Mouse (Mus musculus) CH12.LX (cell line): Measurements from ENCODE around the gene Gpr68. TPM values are rescaled to one million over a fixed set of nuclear protein-coding genes. Genes with fewer than 3 reads are reported as not detected.

Experiments used
- DNase-seq: peaks from one replicate; pipeline ENCODE4 v3.0.0-alpha.2; 2013; ENCODE audit errors: extremely low read depth
- H3K27ac ChIP-seq: 2 replicates; pipeline ENCODE4 v1.5.1; 2012; ENCODE audit warnings: low read depth, mild to moderate bottlenecking, control low read depth, moderate library complexity; ENCODE audit not compliant: insufficient read depth
- H3K27me3 ChIP-seq: replicated peaks from 2 replicates; pipeline ENCODE3; 2012; ENCODE audit warnings: inconsistent platforms
- H3K36me3 ChIP-seq, 2 experiments: replicated peaks in 1 of 2; 2 replicates each; pipeline versions ENCODE3 to v1.6.1; 2012; ENCODE audit warnings: inconsistent platforms in 1 of 2, low read length in 1 of 2, mild to moderate bottlenecking in 1 of 2, mixed read lengths in 1 of 2, moderate library complexity in 1 of 2; ENCODE audit not compliant: control insufficient read depth in 1 of 2, insufficient read depth in 1 of 2
- H3K4me1 ChIP-seq, 2 experiments: 2 replicates each; pipeline ENCODE4 v1.6.1; 2012; ENCODE audit warnings: inconsistent platforms in 1 of 2, moderate library complexity in 1 of 2; ENCODE audit not compliant: insufficient read depth in 2 of 2, control insufficient read depth in 1 of 2
- H3K4me2 ChIP-seq: 2 replicates; pipeline ENCODE4 v1.6.1; 2012; ENCODE audit warnings: low read depth, mild to moderate bottlenecking, control low read depth; ENCODE audit not compliant: poor library complexity, insufficient read depth, severe bottlenecking
- H3K4me3 ChIP-seq, 3 experiments: fragments of 150-350 bp in 1 of 3; sonication (generic) in 1 of 3; replicated peaks in 1 of 3; 2 replicates each; pipeline versions ENCODE3 to v1.5.1; 2011 to 2012; ENCODE audit warnings: low read depth in 2 of 3, low read length in 2 of 3, mild to moderate bottlenecking in 2 of 3, moderate library complexity in 2 of 3, control low read depth in 1 of 3, improper control_type of control experiment in 1 of 3, inconsistent platforms in 1 of 3, mixed read lengths in 1 of 3; ENCODE audit not compliant: poor library complexity in 1 of 3
- H3K79me2 ChIP-seq: replicated peaks from 2 replicates; pipeline ENCODE4 v1.6.1; 2012; ENCODE audit warnings: mild to moderate bottlenecking, moderate library complexity; ENCODE audit not compliant: control insufficient read depth, poor library complexity, insufficient read depth, severe bottlenecking; ENCODE audit errors: extremely low read depth
- H3K9ac ChIP-seq: 2 replicates; pipeline ENCODE4 v1.6.1; 2012; ENCODE audit warnings: low read depth, mild to moderate bottlenecking, control low read depth, moderate library complexity; ENCODE audit not compliant: insufficient read depth
- H3K9me3 ChIP-seq: replicated peaks from 2 replicates; pipeline ENCODE3; 2012; ENCODE audit warnings: low read length, inconsistent platforms, mixed read lengths
- BHLHE40 ChIP-seq: IDR thresholded peaks from 2 replicates; pipeline ENCODE4 v1.6.1; 2011; ENCODE audit warnings: mild to moderate bottlenecking, low read depth, low read length, improper control_type of control experiment
- CHD1 ChIP-seq: IDR thresholded peaks from 2 replicates; pipeline ENCODE4 v1.6.1; 2012; ENCODE audit warnings: low read depth, low read length, improper control_type of control experiment, inconsistent platforms
- CHD2 ChIP-seq: IDR thresholded peaks from 2 replicates; pipeline ENCODE4 v1.6.1; 2011; ENCODE audit warnings: low read length, improper control_type of control experiment
- CTCF ChIP-seq, 2 experiments: IDR thresholded peaks in 1 of 2; conservative IDR thresholded peaks in 1 of 2; 2 replicates each; pipeline ENCODE4 v1.5.1; 2011 to 2012; ENCODE audit warnings: low read depth in 2 of 2, low read length in 2 of 2, improper control_type of control experiment in 1 of 2, inconsistent platforms in 1 of 2, mild to moderate bottlenecking in 1 of 2, moderate library complexity in 1 of 2
- E2F4 ChIP-seq: IDR thresholded peaks from 2 replicates; pipeline ENCODE4 v1.6.1; 2011; ENCODE audit warnings: low read depth, low read length, improper control_type of control experiment; ENCODE audit not compliant: insufficient replicate concordance
- ELF1 ChIP-seq: IDR thresholded peaks from 2 replicates; pipeline ENCODE4 v1.6.1; 2014; ENCODE audit warnings: low read depth, mild to moderate bottlenecking, inconsistent platforms, low read length, improper control_type of control experiment
- EP300 ChIP-seq: IDR thresholded peaks from 2 replicates; pipeline ENCODE4 v1.6.1; 2011; ENCODE audit warnings: low read length, improper control_type of control experiment
- ETS1 ChIP-seq: conservative IDR thresholded peaks from 2 replicates; pipeline ENCODE4 v1.6.1; 2012; ENCODE audit warnings: low read depth, mild to moderate bottlenecking, inconsistent platforms, low read length, improper control_type of control experiment, moderate library complexity
- HCFC1 ChIP-seq: IDR thresholded peaks from 2 replicates; pipeline ENCODE4 v1.6.1; 2012; ENCODE audit warnings: low read depth, mild to moderate bottlenecking, inconsistent platforms, low read length, improper control_type of control experiment
- IRF4 ChIP-seq: IDR thresholded peaks from 2 replicates; pipeline ENCODE4 v1.6.1; 2014; ENCODE audit warnings: low read depth, mild to moderate bottlenecking, inconsistent platforms, low read length, improper control_type of control experiment
- JUN ChIP-seq: IDR thresholded peaks from 2 replicates; pipeline ENCODE4 v1.6.1; 2011; ENCODE audit warnings: low read depth, mild to moderate bottlenecking, low read length, improper control_type of control experiment, moderate library complexity; ENCODE audit not compliant: insufficient read depth
- JUND ChIP-seq: conservative IDR thresholded peaks from 2 replicates; pipeline ENCODE4 v1.6.1; 2011; ENCODE audit warnings: low read depth, low read length, improper control_type of control experiment
- KAT2A ChIP-seq: IDR thresholded peaks from 2 replicates; pipeline ENCODE4 v1.6.1; 2012; ENCODE audit warnings: low read length, improper control_type of control experiment, inconsistent platforms; ENCODE audit not compliant: insufficient replicate concordance
- MAX ChIP-seq: IDR thresholded peaks from 2 replicates; pipeline ENCODE4 v1.6.1; 2011; ENCODE audit warnings: low read length, improper control_type of control experiment
- MEF2A ChIP-seq: IDR thresholded peaks from 2 replicates; pipeline ENCODE4 v1.6.1; 2014; ENCODE audit warnings: low read depth, mild to moderate bottlenecking, inconsistent platforms, low read length, improper control_type of control experiment, borderline replicate concordance
- MXI1 ChIP-seq: IDR thresholded peaks from 2 replicates; pipeline ENCODE4 v1.6.1; 2011; ENCODE audit warnings: mild to moderate bottlenecking, low read depth, low read length, improper control_type of control experiment
- MYC ChIP-seq: IDR thresholded peaks from 2 replicates; pipeline ENCODE4 v1.6.1; 2011; ENCODE audit warnings: low read depth, mild to moderate bottlenecking, improper control_type of control experiment, low read length
- NELFE ChIP-seq: IDR thresholded peaks from 2 replicates; pipeline ENCODE4 v1.6.1; 2011; ENCODE audit warnings: low read depth, low read length, improper control_type of control experiment
- PAX5 ChIP-seq: IDR thresholded peaks from 2 replicates; pipeline ENCODE4 v1.6.1; 2012; ENCODE audit warnings: low read length, inconsistent platforms, mixed read lengths
- POLR2A ChIP-seq: IDR thresholded peaks from 2 replicates; pipeline ENCODE4 v1.6.1; 2011; ENCODE audit warnings: low read depth, mild to moderate bottlenecking, improper control_type of control experiment, low read length
- POLR2AphosphoS2 ChIP-seq: IDR thresholded peaks from 2 replicates; pipeline ENCODE4 v1.6.1; 2011; ENCODE audit warnings: low read depth, low read length, improper control_type of control experiment
- RAD21 ChIP-seq: IDR thresholded peaks from 2 replicates; pipeline ENCODE4 v1.6.1; 2011; ENCODE audit warnings: low read depth, mild to moderate bottlenecking, low read length, improper control_type of control experiment, moderate library complexity
- RCOR1 ChIP-seq: conservative IDR thresholded peaks from 2 replicates; pipeline ENCODE4 v1.6.1; 2012; ENCODE audit warnings: low read depth, mild to moderate bottlenecking, inconsistent platforms, low read length, improper control_type of control experiment
- SIN3A ChIP-seq: IDR thresholded peaks from 2 replicates; pipeline ENCODE4 v1.6.1; 2012; ENCODE audit warnings: low read length, improper control_type of control experiment, inconsistent platforms
- SMC3 ChIP-seq: IDR thresholded peaks from 2 replicates; pipeline ENCODE4 v1.6.1; 2011; ENCODE audit warnings: low read depth, low read length, improper control_type of control experiment
- TBP ChIP-seq: conservative IDR thresholded peaks from 2 replicates; pipeline ENCODE4 v1.6.1; 2011; ENCODE audit warnings: low read depth, low read length, improper control_type of control experiment
- TCF12 ChIP-seq: IDR thresholded peaks from 2 replicates; pipeline ENCODE4 v1.6.1; 2014; ENCODE audit warnings: low read depth, mild to moderate bottlenecking, inconsistent platforms, low read length, improper control_type of control experiment
- USF1 ChIP-seq: IDR thresholded peaks from 2 replicates; pipeline ENCODE4 v1.6.1; 2014; ENCODE audit warnings: low read depth, mild to moderate bottlenecking, inconsistent platforms, low read length, improper control_type of control experiment
- USF2 ChIP-seq: conservative IDR thresholded peaks from 2 replicates; pipeline ENCODE4 v1.6.1; 2011; ENCODE audit warnings: low read depth, low read length, improper control_type of control experiment
- ZC3H11A ChIP-seq: IDR thresholded peaks from 2 replicates; pipeline ENCODE4 v1.6.1; 2012; ENCODE audit warnings: low read depth, mild to moderate bottlenecking, inconsistent platforms, low read length, improper control_type of control experiment
- ZMIZ1 ChIP-seq: IDR thresholded peaks from 2 replicates; pipeline ENCODE4 v1.6.1; 2012; ENCODE audit warnings: low read depth, mild to moderate bottlenecking, inconsistent platforms, low read length, improper control_type of control experiment
- dilution Hi-C: fragments of 300-500 bp; cut with MboI; formaldehyde crosslinking; loops from 2 replicates; pipeline ENCODE4 v1.14.3; 2020; ENCODE audit warnings: low sequenced_read_pairs; ENCODE audit not compliant: extremely low pct_unique_long_range_greater_than_20kb, extremely low pct_ligation_motif_present
- in situ Hi-C: fragments of 300-500 bp; cut with MboI; formaldehyde crosslinking; loops from 3 replicates; pipeline ENCODE4 v1.14.3; 2019; ENCODE audit warnings: low sequenced_read_pairs, low pct_ligation_motif_present, low pct_unique_long_range_greater_than_20kb, mixed read lengths
- polyA plus RNA-seq: library from polyadenylated mRNA; unstranded; fragments of >175 nt; gene quantifications from 2 replicates; pipeline ENCODE4 v1.2.1, GENCODE M21; 2012; ENCODE audit warnings: low read depth; ENCODE audit not compliant: insufficient read length
- total RNA-seq, 2 experiments: library from RNA; depleted of rRNA; stranded (reverse); fragments of 300-350 nt in 1 of 2; fragments of >200 nt in 1 of 2; gene quantifications; 2 replicates each; pipeline ENCODE4 v1.2.3; 2012 to 2014

Gene Gpr68
- total and polyA plus RNA-seq, 3 experiments: 1.2 to 4.2 (median 1.5) TPM

- peak overlapping the region; percentile 68 for H3K27ac ChIP-seq
- peaks cover 20 to 56% of the 10 kb centered on the region in 2 experiments for H3K4me1 ChIP-seq
- H3K79me2 ChIP-seq: peaks cover 4% of the 10 kb centered on the region
- DNase-seq: no peak
- no peak overlapping the region for H3K4me2 ChIP-seq
- peak overlapping the region in 1 of 3 experiments; percentile 9 for H3K4me3 ChIP-seq
- H3K9ac ChIP-seq: no peak overlapping the region
- TF ChIP-seq E2F4 (no peak), MXI1 (0 out of 2 replicates have a peak, but pooled peaks have one; percentile 31)
- no peaks in the 10 kb centered on the region for H3K27me3 ChIP-seq
- H3K36me3 ChIP-seq: peaks cover 2 to 36% of the 10 kb centered on the region in 2 experiments
- no peaks in the 10 kb centered on the region for H3K9me3 ChIP-seq
- dilution Hi-C loops (no loop called here), in situ Hi-C loops (loop anchor here (5.0 to 10.0 kb wide), 4 partner anchors 68 to 675 kb away; no protein-coding TSS in a partner anchor)
Measured at GRCm38 (mm10) chr12:100839926-100840325, 68.1 kb downstream of the Gpr68 start.

GRCm38 (mm10) chr12:100839079-100839600, 68.9 kb downstream of the Gpr68 start:
- dilution Hi-C loops: no loop called here

More at GRCm38 (mm10) chr12:100839079-100839600, 68.9 kb downstream of the Gpr68 start:
- 0 out of 2 replicates have a peak, but pooled peaks have one; percentile 39 for TF ChIP-seq KAT2A
- peak; percentile 76 for TF ChIP-seq ELF1
- no peak for TF ChIP-seq CTCF (conservative IDR thresholded peaks at IDR 0.05 in 1 of 2, IDR thresholded peaks at IDR 0.05 in 1 of 2; ENCODE audit: low read depth in 2 of 2, low read length in 2 of 2)
- peak; percentile 46 for TF ChIP-seq MXI1
- TF ChIP-seq PAX5: no peak
- peak; percentile 60; the same call in 1 of the 2 replicates for TF ChIP-seq MEF2A
- TF ChIP-seq MYC: peak; percentile 79; the same call in 1 of the 2 replicates
- peak; percentile 23; the same call in 1 of the 2 replicates for TF ChIP-seq SMC3
- peak; percentile 68 for TF ChIP-seq NELFE
- no peak for TF ChIP-seq POLR2AphosphoS2
- TF ChIP-seq JUN: no peak
- TF ChIP-seq HCFC1: no peak; the same call in 1 of the 2 replicates
- TF ChIP-seq CHD1: peak; percentile 62
- peak; percentile 38; the same call in 1 of the 2 replicates for TF ChIP-seq CHD2
- peak; percentile 73 for TF ChIP-seq ETS1
- peak; percentile 4 for TF ChIP-seq RAD21
- peak; percentile 93 for TF ChIP-seq USF1
- TF ChIP-seq ZMIZ1: peak; percentile 68; the same call in 1 of the 2 replicates
- peak; percentile 72 for TF ChIP-seq TCF12
- peak; percentile 91 for TF ChIP-seq USF2
- peak; percentile 54; the same call in 1 of the 2 replicates for TF ChIP-seq SIN3A
- peak; percentile 57; the same call in 1 of the 2 replicates for TF ChIP-seq EP300
- peak; percentile 94 for TF ChIP-seq MAX
- peak; percentile 67 for TF ChIP-seq POLR2A
- no peak for TF ChIP-seq ZC3H11A
- peak; percentile 67; the same call in 1 of the 2 replicates for TF ChIP-seq IRF4
- TF ChIP-seq JUND: no peak
- 0 out of 2 replicates have a peak, but pooled peaks have one; percentile 66 for TF ChIP-seq RCOR1
- TF ChIP-seq BHLHE40: peak; percentile 97
- TF ChIP-seq TBP: peak; percentile 76
- Histone ChIP-seq H3K4me1 (peaks cover 20 to 60% of the 10 kb centered on the region in 2 experiments), H3K36me3 (peaks cover 2 to 36% of the 10 kb centered on the region in 2 experiments), H3K4me3 (no peak overlapping the region), H3K4me2 (peak overlapping the region; percentile 52), H3K9me3 (no peaks in the 10 kb centered on the region), H3K27ac (peak overlapping the region; percentile 64), H3K79me2 (peaks cover 4% of the 10 kb centered on the region), H3K27me3 (no peaks in the 10 kb centered on the region), H3K9ac (no peak overlapping the region)
- in situ Hi-C loops: no loop called here
- peak; percentile 91 for DNase-seq
